Mouse (Mus musculus): Measurements from ENCODE around the gene Tax1bp1.
A peak's percentile ranks its signal among the peaks of the same experiment; 100 is the strongest.
"Not testable (repeated sequence)": the region's sequence is repeated elsewhere in the genome, so short reads cannot be mapped to it uniquely, and the experiment has no call there.

Gene Tax1bp1

DNA sequence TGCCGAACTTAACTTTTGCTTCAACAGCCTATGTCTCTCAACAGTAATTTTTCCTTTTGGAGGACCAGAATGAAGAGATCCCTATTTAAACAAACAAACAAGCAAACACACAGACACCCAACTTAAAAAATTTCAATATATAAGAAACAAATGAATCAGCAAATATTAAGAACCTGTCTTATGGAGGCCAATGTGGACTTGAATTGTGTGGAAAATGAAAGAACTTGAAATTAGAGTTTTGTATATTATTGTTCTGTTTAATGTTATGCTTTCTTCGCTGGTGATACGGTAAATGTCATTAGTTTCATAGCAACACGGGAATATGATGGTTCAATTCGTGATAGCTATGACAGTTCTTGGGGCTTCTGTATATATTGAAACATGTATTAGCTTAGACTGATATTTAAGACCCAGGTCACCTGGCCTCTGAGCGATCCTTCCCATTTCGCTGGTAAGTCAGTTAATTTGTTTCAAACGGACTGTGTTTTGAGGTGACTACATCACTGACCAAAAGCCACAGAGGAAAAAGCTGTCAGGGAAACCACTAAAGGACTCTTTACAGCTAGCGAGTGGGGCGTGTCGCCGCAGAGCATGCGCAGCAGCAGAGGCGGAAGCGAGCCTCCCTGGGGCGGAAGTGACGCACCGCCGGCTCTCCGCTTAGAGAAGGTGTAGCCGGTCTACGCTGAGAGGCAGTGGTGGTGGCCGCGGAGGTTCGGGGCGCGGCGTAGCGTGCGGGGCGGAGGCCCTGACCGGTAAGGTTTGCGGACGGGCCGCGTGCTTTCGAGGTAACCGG, at the start of gene Tax1bp1:
Gene Tax1bp1 (plus strand): TSS at position 626 of the 793 bp plus-strand sequence.
- DNase-seq (ENCODE audit: low read depth), result peak; percentile 85

DNA sequence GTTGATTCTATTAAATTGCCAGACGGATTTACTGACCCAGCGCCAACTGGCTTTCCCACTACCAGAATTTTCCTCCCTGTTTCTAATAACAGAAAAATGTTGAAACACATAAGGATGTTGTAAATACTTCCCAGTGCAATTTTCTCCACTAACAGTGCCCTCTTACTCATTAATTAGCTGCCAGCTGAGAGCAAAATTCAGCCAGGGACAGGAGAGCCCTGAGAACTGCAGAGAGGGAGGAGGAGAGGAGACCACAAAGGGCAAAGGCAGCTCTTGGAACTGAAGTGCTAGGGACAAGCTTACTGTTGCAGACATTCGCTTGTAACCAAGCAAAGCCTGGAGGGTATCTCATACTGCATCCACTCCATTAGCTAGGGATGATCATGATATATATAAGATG, 45.9 kb upstream of the Tax1bp1 start:
- no peak for DNase-seq (ENCODE audit: low read depth)

GRCm38 (mm10) chr6:52669878-52670277, 43.7 kb upstream of the Tax1bp1 start:
- not testable (repeated sequence) for DNase-seq (ENCODE audit: low read depth)

GRCm38 (mm10) chr6:52671791-52672190, 41.7 kb upstream of the Tax1bp1 start:
- DNase-seq (ENCODE audit: low read depth), result no peak

- no peak for DNase-seq (ENCODE audit: low read depth)
These were observed 41.0 kb upstream of the Tax1bp1 start for GRCm38 (mm10) chr6:52672539-52672938.

DNA sequence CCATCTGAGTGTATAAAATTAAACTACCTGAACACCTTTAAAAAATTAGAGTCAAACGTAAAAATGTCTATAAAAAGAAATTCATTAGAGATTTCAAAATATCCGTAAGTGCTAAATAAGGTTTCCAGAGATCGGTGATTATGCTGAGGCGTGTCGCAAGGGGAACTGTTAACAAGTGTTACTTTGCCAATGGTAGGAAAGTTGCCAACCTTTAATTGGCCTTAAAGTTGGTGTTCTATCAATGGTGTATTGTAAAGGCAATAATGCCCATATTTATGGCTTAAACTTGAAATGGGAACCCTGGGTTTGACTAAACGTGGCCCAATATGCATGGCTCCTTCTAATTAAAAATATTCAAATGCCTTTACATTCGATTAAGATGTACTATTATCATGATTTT, 39.8 kb upstream of the Tax1bp1 start:
- DNase-seq (ENCODE audit: low read depth), result no peak

DNA sequence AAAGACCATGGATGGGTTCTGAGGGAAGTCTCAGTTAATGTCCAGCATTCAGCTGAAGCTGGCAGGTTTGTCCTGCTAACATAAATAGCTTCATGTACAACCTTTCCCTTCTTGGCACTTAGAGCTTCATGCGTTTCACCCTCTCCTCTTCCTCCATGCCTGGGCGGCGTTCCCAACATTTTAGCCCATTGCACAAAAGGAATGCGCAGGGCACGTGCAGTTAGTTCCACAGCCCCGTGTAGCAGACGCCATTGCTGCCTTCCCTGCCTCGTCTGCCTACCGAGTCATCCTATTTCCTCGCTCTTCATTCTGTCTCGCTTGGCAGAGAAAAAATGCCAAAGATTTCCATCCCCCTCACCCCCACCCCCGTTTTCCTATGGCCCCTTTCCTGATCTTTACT, 39.0 kb upstream of the Tax1bp1 start:
- no peak for DNase-seq (ENCODE audit: low read depth)

- DNase-seq (ENCODE audit: low read depth), result no peak
These were observed 38.2 kb upstream of the Tax1bp1 start for GRCm38 (mm10) chr6:52675222-52675921.

GRCm38 (mm10) chr6:52677534-52677933, 36.0 kb upstream of the Tax1bp1 start:
- DNase-seq (ENCODE audit: low read depth), result not testable (repeated sequence)

GRCm38 (mm10) chr6:52679565-52679964, 34.0 kb upstream of the Tax1bp1 start:
- DNase-seq (ENCODE audit: low read depth), result no peak

- no peak for DNase-seq (ENCODE audit: low read depth)
These were observed 33.0 kb upstream of the Tax1bp1 start for GRCm38 (mm10) chr6:52680458-52681032.

GRCm38 (mm10) chr6:52681847-52682485, 31.6 kb upstream of the Tax1bp1 start:
- no peak for DNase-seq (ENCODE audit: low read depth)

DNA sequence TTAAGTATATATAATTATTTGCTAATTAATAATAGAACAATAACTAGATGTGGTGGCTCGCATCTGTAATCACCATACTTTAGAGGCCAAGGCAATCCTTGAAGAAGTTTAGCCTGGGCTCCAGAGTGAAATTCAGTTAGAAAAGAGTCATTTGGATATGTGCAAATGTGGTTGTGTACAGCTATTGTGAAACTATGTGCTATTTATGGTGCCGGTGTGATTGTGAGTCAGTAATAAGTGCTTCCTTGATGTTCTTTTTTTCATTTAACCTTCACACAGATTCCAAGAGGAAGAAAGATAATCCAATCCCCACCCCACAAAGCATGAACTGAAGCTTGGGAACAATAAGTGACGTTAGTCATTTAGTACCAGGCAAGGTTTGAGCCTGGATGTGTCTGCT, 30.9 kb upstream of the Tax1bp1 start:
- DNase-seq (ENCODE audit: low read depth), result no peak

DNA sequence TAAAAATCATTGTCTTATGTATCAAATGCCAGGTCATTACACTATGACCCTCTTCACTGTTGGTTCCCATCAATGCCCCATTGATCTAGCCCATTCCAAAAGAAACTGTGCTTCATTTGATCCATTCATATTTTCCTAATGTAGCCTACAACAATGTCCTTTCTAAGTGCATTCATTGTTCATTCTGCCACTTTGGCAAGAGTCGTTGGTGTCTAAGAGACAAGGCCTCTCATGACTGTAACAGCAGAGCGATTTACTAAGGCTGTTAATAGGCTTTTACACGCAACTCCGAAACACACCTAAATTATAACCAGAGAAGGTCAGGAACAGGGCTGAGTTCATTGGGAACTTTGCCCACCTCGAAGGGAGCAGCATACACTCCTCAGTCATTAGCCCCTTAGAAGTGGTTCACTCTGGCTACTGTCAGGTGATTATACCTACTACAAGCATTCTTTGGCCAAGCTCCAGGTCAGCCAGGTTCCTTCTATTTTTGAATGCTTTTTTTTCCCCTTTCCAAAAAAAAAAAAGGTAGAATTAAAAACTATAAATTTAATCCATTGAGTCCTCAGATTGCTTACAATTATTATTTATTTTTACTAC, 26.5 kb upstream of the Tax1bp1 start:
- DNase-seq (ENCODE audit: low read depth), result no peak

- no peak for DNase-seq (ENCODE audit: low read depth)
These were observed 23.2 kb upstream of the Tax1bp1 start for GRCm38 (mm10) chr6:52690365-52690764.

DNA sequence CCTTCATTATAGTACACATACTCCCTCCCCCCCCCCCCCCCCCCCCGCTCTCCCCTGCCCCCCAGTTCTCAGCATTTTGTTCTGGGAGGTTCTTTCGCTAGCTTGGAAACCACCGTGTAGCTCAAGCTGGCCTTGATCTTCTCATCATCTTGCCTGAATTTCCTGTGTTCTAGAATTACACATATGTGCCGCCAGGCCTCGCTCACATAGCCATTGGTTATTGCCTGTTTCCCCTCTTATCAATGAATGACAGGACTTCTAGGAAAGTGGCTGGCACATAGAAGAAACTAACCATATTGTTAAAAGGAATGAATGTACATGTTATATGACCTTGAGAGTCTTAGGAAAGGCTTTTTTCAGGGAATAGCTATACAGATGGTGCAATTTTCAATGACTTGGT, 21.7 kb upstream of the Tax1bp1 start:
- no peak for DNase-seq (ENCODE audit: low read depth)

DNA sequence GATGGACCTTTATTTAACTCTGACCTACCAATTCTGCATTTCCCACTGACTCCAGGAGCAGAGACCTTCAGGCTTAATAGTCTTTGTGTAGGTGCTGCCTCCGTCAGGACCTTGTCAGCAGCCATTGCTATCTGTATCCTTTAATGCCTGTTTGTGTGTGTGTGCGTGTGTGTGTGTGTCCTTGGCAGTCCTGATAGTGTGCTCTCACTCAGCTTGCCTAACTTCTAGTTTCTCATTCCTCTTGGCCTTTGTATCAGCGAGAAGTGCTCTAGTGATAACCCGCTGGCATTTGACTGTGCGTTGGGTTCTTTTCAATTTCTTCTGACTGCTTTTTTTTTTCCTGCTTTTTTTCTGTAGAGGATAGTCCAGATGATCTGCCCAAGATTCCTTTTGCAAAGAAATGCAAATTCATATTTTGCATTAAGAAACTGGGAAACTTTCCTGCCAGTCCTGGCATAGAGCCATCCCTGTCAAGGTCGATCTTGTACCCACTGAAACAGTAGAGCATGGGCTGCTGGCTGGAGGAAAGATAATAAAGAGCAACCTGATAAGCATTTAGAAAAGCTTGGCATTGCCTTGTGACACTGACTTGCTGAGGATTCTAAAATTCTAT, 21.0 kb upstream of the Tax1bp1 start:
- DNase-seq (ENCODE audit: low read depth), result no peak

DNA sequence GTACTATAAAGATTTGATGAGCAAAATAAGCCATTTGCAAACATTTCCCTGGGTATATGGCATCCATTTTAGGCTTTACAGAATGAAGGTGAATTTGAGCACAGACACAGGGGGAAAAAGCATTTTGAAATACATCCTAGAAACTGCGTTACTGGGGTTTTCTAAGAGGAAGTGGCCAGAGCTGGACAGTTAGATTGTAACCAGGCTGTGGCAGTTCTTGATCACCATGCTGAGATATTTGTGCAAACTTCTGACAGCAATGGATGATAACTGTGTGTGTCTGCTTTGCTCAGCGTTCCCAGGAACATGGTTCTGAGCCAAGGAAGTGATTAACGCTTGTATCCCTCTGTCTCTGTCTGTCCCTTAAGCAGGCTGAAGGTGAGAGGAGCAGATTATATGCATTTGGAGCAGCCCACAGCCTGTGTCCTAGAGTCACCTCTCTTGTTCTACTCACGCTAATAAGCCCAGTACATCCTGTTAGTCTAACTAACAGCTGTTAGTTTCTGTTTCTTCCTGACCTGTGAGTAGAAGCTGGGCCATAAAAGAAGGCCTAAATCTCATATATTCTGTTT, 15.5 kb upstream of the Tax1bp1 start:
- no peak for DNase-seq (ENCODE audit: low read depth)

DNA sequence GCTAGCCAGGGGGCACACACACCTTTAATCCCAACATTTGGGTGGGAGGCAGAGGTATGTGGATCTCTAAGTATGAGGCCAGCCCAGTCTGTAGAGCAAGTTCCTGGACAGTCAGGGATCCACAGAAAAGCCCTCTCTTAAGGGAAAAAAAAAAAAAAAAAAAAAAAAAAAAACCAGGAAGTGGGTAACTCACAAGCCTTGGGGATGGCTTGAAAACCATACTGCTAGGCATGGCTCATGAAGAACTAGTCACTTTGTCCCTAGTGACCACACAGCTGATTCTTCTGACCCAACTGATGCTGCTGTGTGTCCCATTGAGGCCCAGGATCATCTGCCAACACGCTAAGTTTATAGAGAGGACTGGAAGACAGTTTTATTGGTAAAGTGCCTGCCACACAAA, 14.5 kb upstream of the Tax1bp1 start:
- DNase-seq (ENCODE audit: low read depth), result no peak

DNA sequence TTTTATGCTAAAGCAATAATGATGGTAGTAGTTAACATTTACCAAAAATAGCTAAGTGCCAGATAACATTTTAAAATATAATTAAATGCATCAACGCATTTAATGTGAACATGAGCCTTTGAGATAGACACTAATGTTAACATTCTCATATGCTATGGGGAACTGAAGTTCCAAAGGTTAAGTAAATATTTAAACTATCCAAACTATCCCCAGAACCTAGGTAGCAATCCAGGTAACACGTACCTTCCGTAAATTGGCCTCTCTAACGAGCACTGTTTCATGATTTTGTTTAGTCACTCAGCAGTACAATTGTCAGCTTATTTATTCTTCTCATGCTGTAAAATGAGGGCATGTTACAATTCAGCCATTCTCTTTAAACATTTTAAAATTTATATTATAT, 13.6 kb upstream of the Tax1bp1 start:
- no peak for DNase-seq (ENCODE audit: low read depth)

- no peak for DNase-seq (ENCODE audit: low read depth)
These were observed 10.3 kb upstream of the Tax1bp1 start for GRCm38 (mm10) chr6:52703263-52703662.
